Mouse (Mus musculus) ES-Bruce4 (cell line): Measurements from ENCODE around the gene Hoxa1.

Source experiments
- CTCF ChIP-seq: IDR thresholded peaks from one replicate; pipeline ENCODE4 v1.8.1; 2011; ENCODE audit warnings: low read depth, low read length
- POLR2A ChIP-seq: IDR thresholded peaks from one replicate; pipeline ENCODE4 v1.8.1; 2011; ENCODE audit warnings: low read length; ENCODE audit not compliant: insufficient read depth

GRCm38 (mm10) chr6:52179690-52180089 is 21.6 kb upstream of the Hoxa1 start:
- TF ChIP-seq POLR2A (no peak), CTCF (no peak)
